8 mouse cellular contexts compared by ENCODE assay signal in the genomic region with DNA sequence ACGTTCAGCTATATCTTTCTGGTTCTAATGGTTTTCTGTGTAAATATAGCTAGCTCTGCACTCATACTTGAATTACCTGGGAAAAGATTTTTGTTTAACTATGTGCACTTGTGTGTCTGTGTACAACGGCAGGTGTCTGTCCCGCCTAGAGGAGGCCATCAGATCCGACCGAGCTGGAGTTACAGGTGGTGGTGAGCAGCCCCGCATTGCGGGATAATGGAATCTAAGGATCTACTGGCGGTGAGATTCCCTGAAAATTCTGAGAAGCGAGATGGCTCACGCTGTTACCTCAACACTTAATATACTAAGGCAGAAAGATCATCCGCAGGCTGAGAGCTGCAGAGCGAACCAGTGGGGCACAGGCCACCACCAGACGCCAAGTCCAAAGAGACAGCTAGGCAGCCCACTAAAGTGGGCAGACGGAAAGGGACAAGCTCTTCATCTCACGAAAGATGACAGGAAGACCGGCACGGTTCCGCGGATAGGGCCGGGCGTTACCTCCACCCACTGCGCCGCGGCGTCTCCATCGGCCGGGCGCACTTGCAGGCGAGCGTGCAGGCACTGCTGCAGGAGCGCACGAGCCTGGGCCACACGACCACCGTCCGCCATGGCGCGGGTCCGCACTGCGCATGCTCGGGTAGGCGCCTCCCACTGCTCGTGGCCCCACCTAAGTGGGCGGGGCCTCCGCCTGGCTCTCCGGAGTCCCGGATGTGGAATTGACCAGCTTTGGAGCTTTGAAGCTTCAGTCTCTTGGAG. TPM values are rescaled to one million over a fixed set of nuclear protein-coding genes. Genes with fewer than 3 reads are reported as not detected.
DNase-seq lines count a peak whose midpoint lies in the region; ATAC-seq and TF ChIP-seq lines count a peak whose summit lies in the region.

A gene (minus strand): TSS at position 625 of the 756 bp plus-strand sequence.

- H3K4me2 ChIP-seq in embryonic facial prominence, embryonic 13.5 days, result peak within 1 kb of the TSS; percentile 75
- H3K4me2 ChIP-seq in limb, embryonic 14.5 days (replicated peaks; ENCODE audit: low read depth, low read length, severe bottlenecking), result peak within 1 kb of the TSS; percentile 69
- peak within 1 kb of the TSS; percentile 66 for H3K4me2 ChIP-seq in midbrain, postnatal 0 days (ENCODE audit: low read depth, low read length, poor library complexity, severe bottlenecking)

- H3K4me3 ChIP-seq in embryonic facial prominence, embryonic 13.5 days, result peak within 1 kb of the TSS; percentile 72
- H3K4me3 ChIP-seq in limb, embryonic 14.5 days (replicated peaks; ENCODE audit: low read length), result peak within 1 kb of the TSS; percentile 71
- peak within 1 kb of the TSS; percentile 48 for H3K4me3 ChIP-seq in midbrain, postnatal 0 days (ENCODE audit: low read depth, low read length)

- H3K9me3 ChIP-seq in embryonic facial prominence, embryonic 13.5 days, result no peaks in the 10 kb centered on the region
- no peaks in the 10 kb centered on the region for H3K9me3 ChIP-seq in limb, embryonic 14.5 days (ENCODE audit: control insufficient read depth, low read length)
- H3K9me3 ChIP-seq in midbrain, postnatal 0 days (ENCODE audit: low read length), result no peaks in the 10 kb centered on the region

- H3K9ac ChIP-seq in embryonic facial prominence, embryonic 13.5 days, result peak within 1 kb of the TSS; percentile 85
- H3K9ac ChIP-seq in limb, embryonic 14.5 days (ENCODE audit: low read depth, low read length, severe bottlenecking), result peak within 1 kb of the TSS; percentile 81
- peak within 1 kb of the TSS; percentile 64 for H3K9ac ChIP-seq in midbrain, postnatal 0 days (replicated peaks; ENCODE audit: low read length, poor library complexity, severe bottlenecking)

- TF ChIP-seq CTCF in midbrain, postnatal 0 days (IDR thresholded peaks at IDR 0.05), result no peak

- peak; percentile 96 for TF ChIP-seq POLR2A in limb, embryonic 14.5 days (IDR thresholded peaks at IDR 0.05; ENCODE audit: borderline replicate concordance, extremely low read depth, insufficient read depth, insufficient read length)

- DNase-seq in 3134 (ENCODE audit: extremely low read depth, insufficient read length, low spot score), result peak; percentile 90
- peak; percentile 93 to 96 for DNase-seq in adrenal gland, postnatal 36 days
- peak; percentile 87 for DNase-seq in heart, adult 8-10 months (ENCODE audit: low spot score)
- DNase-seq in kidney, adult 9 months, result peak; percentile 93
- DNase-seq in limb, embryonic 14.5 days (ENCODE audit: low spot score), result peak; percentile 90
- peak; percentile 94 for DNase-seq in midbrain, postnatal 0 days (ENCODE audit: low spot score)
- peak; percentile 88 to 94 for DNase-seq in spleen, postnatal 14 days (ENCODE audit: low spot score in 2 of 2)

- ATAC-seq in embryonic facial prominence, embryonic 13.5 days (ENCODE audit: insufficient number of reproducible peaks, insufficient read depth, low FRiP score, low TSS enrichment, low read depth), result peak; percentile 96
- ATAC-seq in limb, embryonic 14.5 days (ENCODE audit: low FRiP score, low read depth), result peak; percentile 96
- ATAC-seq in midbrain, postnatal 0 days (ENCODE audit: low FRiP score), result peak; percentile 98

- peaks cover 3% of the 10 kb centered on the region; the same call in 1 of the 2 replicates for H3K36me3 ChIP-seq in embryonic facial prominence, embryonic 13.5 days
- no peaks in the 10 kb centered on the region for H3K36me3 ChIP-seq in limb, embryonic 14.5 days (ENCODE audit: control insufficient read depth, insufficient read depth, low read length)
- H3K36me3 ChIP-seq in midbrain, postnatal 0 days (ENCODE audit: insufficient read depth, low read length), result no peaks in the 10 kb centered on the region

- no peaks in the 10 kb centered on the region for H3K27me3 ChIP-seq in embryonic facial prominence, embryonic 13.5 days
- H3K27me3 ChIP-seq in limb, embryonic 14.5 days (ENCODE audit: control insufficient read depth, insufficient read depth, low read length), result no peaks in the 10 kb centered on the region
- no peaks in the 10 kb centered on the region for H3K27me3 ChIP-seq in midbrain, postnatal 0 days (ENCODE audit: insufficient read depth, low read length)

- H3K27ac ChIP-seq in embryonic facial prominence, embryonic 13.5 days, result peak within 1 kb of the TSS; percentile 77
- H3K27ac ChIP-seq in limb, embryonic 14.5 days (replicated peaks; ENCODE audit: low read depth, low read length), result peak within 1 kb of the TSS; percentile 61; the same call in 1 of the 2 replicates
- peak within 1 kb of the TSS; percentile 68 for H3K27ac ChIP-seq in midbrain, postnatal 0 days (ENCODE audit: low read depth, low read length)

- H3K4me1 ChIP-seq in embryonic facial prominence, embryonic 13.5 days, result peaks cover 9% of the 10 kb centered on the region; the same call in 1 of the 2 replicates
- H3K4me1 ChIP-seq in limb, embryonic 14.5 days (ENCODE audit: control insufficient read depth, insufficient read depth, low read length), result peaks cover 8% of the 10 kb centered on the region
- peaks cover 3% of the 10 kb centered on the region; the same call in 1 of the 2 replicates for H3K4me1 ChIP-seq in midbrain, postnatal 0 days (ENCODE audit: insufficient read depth, low read length)

- WGBS in embryonic facial prominence, embryonic 13.5 days, result 2% methylated on average over 46 of the region's 46 CpGs
- whole genome bisulfite sequencing in limb, embryonic 14.5 days, result 2% methylated on average over 46 of the region's 46 CpGs
- 2% methylated on average over 46 of the region's 46 CpGs for WGBS in midbrain, postnatal 0 days

RNA-seq across cellular contexts. Expression of the gene that starts here (rescaled TPM):
- 10 to 100 TPM; 14.6 to 29.1 TPM for total RNA-seq in adrenal gland, postnatal 36 days (2021)
- 22.4 and 24.7 TPM in 2 replicates for polyA plus RNA-seq in embryonic facial prominence, embryonic 13.5 days (2015; fragmentation: Nextera tagmentation; extraction: Ambion mirVana)
- 1 to 10 TPM; 4.1 to 8.3 (median 5.9) TPM for total RNA-seq in heart, adult 8-10 months (2022)
- 11.4 and 14.6 TPM in 2 replicates for polyA plus RNA-seq in limb, embryonic 14.5 days (2012; rRNA removed)
- polyA plus RNA-seq in limb, embryonic 14.5 days (2014; fragmentation: Nextera tagmentation; extraction: Ambion mirVana), result 18.7 and 20.3 TPM in 2 replicates
- 11.6 and 23.8 TPM in 2 replicates for total RNA-seq in midbrain, postnatal 0 days (2014; rRNA removed)
- polyA plus RNA-seq in midbrain, postnatal 0 days (2015; fragmentation: Nextera tagmentation; extraction: Ambion mirVana), result 31.1 and 33.2 TPM in 2 replicates

Comparison
In these comparisons a context has a peak if more than half of its experiments do, and no peak if none do; other contexts are left out.
1. Peak in every context shown above with its lines: DNase-seq, ATAC-seq, H3K4me3 ChIP-seq and H3K27ac ChIP-seq.